ENCODE assay signal across 1 mouse cellular context in genomic region chr2:118548421-118549221, GRCm38 (mm10).
TF ChIP-seq lines count a peak whose summit lies in the region.

No protein-coding gene starts in this region.

TF ChIP-seq in MEL, 35 proteins besides CTCF, POLR2A, EP300 and RAD21 (continued from another document):
- TF ChIP-seq HCFC1 (IDR thresholded peaks at IDR 0.05; ENCODE audit: low read depth, low read length) (no peak), ZKSCAN1 (IDR thresholded peaks at IDR 0.05; ENCODE audit: low read depth, low read length) (no peak), CHD2 (IDR thresholded peaks at IDR 0.05; ENCODE audit: low read length) (no peak), KAT2A (conservative IDR thresholded peaks at IDR 0.05; ENCODE audit: low read depth, low read length) (no peak), NRF1 (IDR thresholded peaks at IDR 0.05; ENCODE audit: insufficient read depth, low read depth, low read length, poor library complexity, severe bottlenecking) (no peak), POLR2AphosphoS5 (IDR thresholded peaks at IDR 0.05; ENCODE audit: borderline replicate concordance, low read depth, low read length) (no peak), JUND (IDR thresholded peaks at IDR 0.05; ENCODE audit: low read depth, low read length) (no peak), RCOR1 (IDR thresholded peaks at IDR 0.05; ENCODE audit: low read depth, low read length) (no peak), ETS1 (IDR thresholded peaks at IDR 0.05; ENCODE audit: low read depth, low read length) (no peak), E2F4 (IDR thresholded peaks at IDR 0.05; ENCODE audit: borderline replicate concordance, low read depth, low read length) (no peak), ZMIZ1 (IDR thresholded peaks at IDR 0.05; ENCODE audit: low read depth, low read length) (no peak), POLR2AphosphoS2 (IDR thresholded peaks at IDR 0.05; ENCODE audit: low read length) (no peak), SMC3 (IDR thresholded peaks at IDR 0.05; ENCODE audit: low read depth, low read length) (no peak), TBP (IDR thresholded peaks at IDR 0.05; ENCODE audit: low read depth, low read length) (no peak)
TF ChIP-seq in MEL: peak in this region for 0.
